Mouse (Mus musculus) heart, embryonic 14.5 days (tissue): ENCODE data around the gene Zbtb9. TPM values are rescaled to one million over a fixed set of nuclear protein-coding genes. Genes with fewer than 3 reads are reported as not detected.
A peak's percentile ranks its signal among the peaks of the same experiment; 100 is the strongest.

Experiments used
- ATAC-seq: fragments of 200-750 bp; cut with Nextera tagmentation; 2 replicates; pipeline ENCODE4 v1.8.0; 2017; ENCODE audit warnings: low read depth, moderate TSS enrichment; ENCODE audit not compliant: insufficient number of reproducible peaks, insufficient read depth, low FRiP score
- H3K27ac ChIP-seq, 2 experiments: fragments of 200-500 bp in 1 of 2; fragments of 300-500 bp in 1 of 2; sonication (generic) in 1 of 2; replicated peaks in 1 of 2; 2 replicates each; pipeline ENCODE4 v1.5.1; 2012 to 2014; ENCODE audit warnings: low read depth in 2 of 2, low read length in 2 of 2, control low read depth in 1 of 2, mild to moderate bottlenecking in 1 of 2, mixed read lengths in 1 of 2; ENCODE audit not compliant: control insufficient read depth in 1 of 2, insufficient read depth in 1 of 2
- H3K27me3 ChIP-seq: fragments of 300-500 bp; sonication (generic); 2 replicates; pipeline ENCODE4 v1.6.1; 2014; ENCODE audit warnings: mild to moderate bottlenecking, low read length, control low read depth; ENCODE audit not compliant: control insufficient read depth, insufficient read depth
- H3K36me3 ChIP-seq: fragments of 300-500 bp; sonication (generic); 2 replicates; pipeline ENCODE4 v1.6.1; 2014; ENCODE audit warnings: mild to moderate bottlenecking, control low read depth, low read length, mixed read lengths; ENCODE audit not compliant: control insufficient read depth, insufficient read depth
- H3K4me1 ChIP-seq, 2 experiments: fragments of 200-500 bp in 1 of 2; fragments of 300-500 bp in 1 of 2; sonication (generic) in 1 of 2; 2 replicates each; pipeline ENCODE4 v1.6.1; 2012 to 2014; ENCODE audit warnings: low read length in 2 of 2, control low read depth in 1 of 2, mixed read lengths in 1 of 2; ENCODE audit not compliant: control insufficient read depth in 2 of 2, insufficient read depth in 2 of 2
- H3K4me2 ChIP-seq: fragments of 300-500 bp; sonication (generic); 2 replicates; pipeline ENCODE4 v1.6.1; 2014; ENCODE audit warnings: mild to moderate bottlenecking, low read length
- H3K4me3 ChIP-seq, 2 experiments: fragments of 200-500 bp in 1 of 2; fragments of 300-500 bp in 1 of 2; sonication (generic) in 1 of 2; 2 replicates each; pipeline ENCODE4 v1.5.1; 2012 to 2014; ENCODE audit warnings: low read length in 2 of 2, mild to moderate bottlenecking in 2 of 2, control low read depth in 1 of 2, low read depth in 1 of 2, moderate library complexity in 1 of 2; ENCODE audit not compliant: control insufficient read depth in 1 of 2, insufficient read depth in 1 of 2
- H3K9ac ChIP-seq: fragments of 300-500 bp; sonication (generic); 2 replicates; pipeline ENCODE4 v1.6.1; 2014; ENCODE audit warnings: mild to moderate bottlenecking, low read length
- H3K9me3 ChIP-seq: fragments of 300-500 bp; sonication (generic); 2 replicates; pipeline ENCODE4 v1.6.1; 2016; ENCODE audit warnings: low read length, control low read depth; ENCODE audit not compliant: control insufficient read depth
- WGBS: fragments of 180-500 bp; shearing (Covaris S2); extraction: QIAGEN DNeasy Blood & Tissue Kit; methylation state at CpG from one replicate; pipeline ENCODE4 v1.1.7; 2014; 5-methylcytosine and 5-hydroxymethylcytosine counted together
- polyA plus RNA-seq: library from polyadenylated mRNA; unstranded; fragments of >200 nt; fragmentation: Nextera tagmentation; extraction: Ambion mirVana; gene quantifications from 2 replicates; pipeline ENCODE4 v1.2.1, GENCODE M21; 2014

Zbtb9 gene
- polyA plus RNA-seq, 1 experiment from 2014 or later = 6.8 TPM

- H3K9ac ChIP-seq = no peak overlapping the region
- peaks cover 3% of the 10 kb centered on the region; the same call in 1 of the 2 replicates for H3K27me3 ChIP-seq
- 38% methylated on average over 11 of the region's 11 CpGs for WGBS
- no peaks in the 10 kb centered on the region for H3K36me3 ChIP-seq
- H3K9me3 ChIP-seq = 0 out of 2 replicates have a peak, but pooled peaks cover 3% of the 10 kb centered on the region
- H3K4me2 ChIP-seq = peak overlapping the region; percentile 32; the same call in 1 of the 2 replicates
- no peak overlapping the region for H3K27ac ChIP-seq
- no peak for ATAC-seq
- H3K4me3 ChIP-seq = no peak overlapping the region
- H3K4me1 ChIP-seq = peaks cover 0 to 4% of the 10 kb centered on the region in 2 experiments; a peak in 2 of 4 replicates
Measured at GRCm38 (mm10) chr17:27005644-27006043, 32.7 kb downstream of the Zbtb9 start.

DNA sequence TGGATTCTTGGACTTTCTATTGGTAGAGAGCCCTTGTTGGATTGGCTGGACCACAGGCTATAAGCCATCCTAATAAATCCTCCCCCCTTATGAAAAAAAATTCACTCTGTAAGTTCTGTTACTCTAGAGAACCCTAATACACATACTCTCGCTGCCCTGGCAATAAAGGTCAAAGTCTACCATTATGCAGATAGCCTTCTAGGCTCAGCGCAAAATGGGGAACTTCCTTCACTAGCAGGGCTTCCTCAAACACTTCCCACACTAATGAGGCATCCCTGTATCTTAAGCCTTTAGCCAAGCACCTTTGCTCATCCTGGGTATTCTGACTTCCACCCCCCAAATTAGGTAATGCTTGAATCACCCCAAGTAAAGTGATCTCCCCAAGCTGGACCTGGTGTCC lies 35.3 kb downstream of the Zbtb9 start:
- Histone ChIP-seq H3K9ac (no peak overlapping the region), H3K27me3 (peaks cover 3% of the 10 kb centered on the region; the same call in 1 of the 2 replicates), H3K4me2 (no peak overlapping the region), H3K36me3 (no peaks in the 10 kb centered on the region), H3K27ac (no peak overlapping the region), H3K4me3 (no peak overlapping the region), H3K9me3 (0 out of 2 replicates have a peak, but pooled peaks cover 3% of the 10 kb centered on the region), H3K4me1 (peaks cover 0 to 9% of the 10 kb centered on the region in 2 experiments; a peak in 2 of 4 replicates)
- 81% methylated on average over 2 of the region's 2 CpGs for WGBS
- ATAC-seq = no peak

DNA sequence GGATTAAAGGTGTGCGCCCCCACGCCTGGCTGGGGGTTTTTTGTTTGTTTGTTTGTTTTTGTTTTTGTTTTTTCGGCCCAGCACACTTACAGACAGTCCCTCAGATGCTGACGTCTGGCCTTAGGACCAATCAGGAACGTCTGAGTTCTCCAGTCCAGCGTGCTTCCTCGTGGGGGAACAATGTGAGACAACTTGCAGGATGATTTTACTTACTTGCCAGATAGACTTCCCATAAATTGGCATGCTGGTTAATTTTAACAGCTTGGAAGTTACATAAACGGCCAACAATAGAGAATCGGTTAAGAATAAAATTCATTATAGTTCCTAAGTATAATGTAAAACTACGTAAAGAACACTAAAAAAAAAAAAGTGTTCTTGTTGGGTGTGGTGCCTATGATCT lies 38.2 kb downstream of the Zbtb9 start:
- H3K27ac ChIP-seq = no peak overlapping the region
- no peaks in the 10 kb centered on the region for H3K27me3 ChIP-seq
- ATAC-seq = no peak
- H3K4me1 ChIP-seq = peaks cover 0 to 5% of the 10 kb centered on the region in 2 experiments; a peak in 1 of 4 replicates
- WGBS = 86% methylated on average over 10 of the region's 10 CpGs
- no peak overlapping the region for H3K4me3 ChIP-seq
- no peaks in the 10 kb centered on the region for H3K9me3 ChIP-seq
- no peak overlapping the region for H3K9ac ChIP-seq
- no peak overlapping the region for H3K4me2 ChIP-seq
- no peaks in the 10 kb centered on the region for H3K36me3 ChIP-seq

GRCm38 (mm10) chr17:27011998-27012672 lies 39.2 kb downstream of the Zbtb9 start:
- Histone ChIP-seq H3K4me1 (peaks cover 0 to 5% of the 10 kb centered on the region in 2 experiments; a peak in 1 of 4 replicates), H3K4me3 (no peak overlapping the region), H3K9me3 (no peaks in the 10 kb centered on the region), H3K27me3 (no peaks in the 10 kb centered on the region), H3K9ac (no peak overlapping the region), H3K27ac (no peak overlapping the region), H3K36me3 (no peaks in the 10 kb centered on the region), H3K4me2 (no peak overlapping the region)
- 0 out of 2 replicates have a peak, but pooled peaks have one; percentile 36 for ATAC-seq
- 49% methylated on average over 14 of the region's 14 CpGs for WGBS

- H3K4me1 ChIP-seq = peaks cover 0 to 5% of the 10 kb centered on the region in 2 experiments; a peak in 1 of 4 replicates
- no peaks in the 10 kb centered on the region for H3K27me3 ChIP-seq
- no peak overlapping the region for H3K27ac ChIP-seq
- H3K4me2 ChIP-seq = no peak overlapping the region
- ATAC-seq = no peak
- 32% methylated on average over 6 of the region's 6 CpGs for WGBS
- no peak overlapping the region for H3K4me3 ChIP-seq
- no peaks in the 10 kb centered on the region for H3K36me3 ChIP-seq
- no peaks in the 10 kb centered on the region for H3K9me3 ChIP-seq
- H3K9ac ChIP-seq = no peak overlapping the region
Measured at GRCm38 (mm10) chr17:27012909-27013308, 39.9 kb downstream of the Zbtb9 start.

DNA sequence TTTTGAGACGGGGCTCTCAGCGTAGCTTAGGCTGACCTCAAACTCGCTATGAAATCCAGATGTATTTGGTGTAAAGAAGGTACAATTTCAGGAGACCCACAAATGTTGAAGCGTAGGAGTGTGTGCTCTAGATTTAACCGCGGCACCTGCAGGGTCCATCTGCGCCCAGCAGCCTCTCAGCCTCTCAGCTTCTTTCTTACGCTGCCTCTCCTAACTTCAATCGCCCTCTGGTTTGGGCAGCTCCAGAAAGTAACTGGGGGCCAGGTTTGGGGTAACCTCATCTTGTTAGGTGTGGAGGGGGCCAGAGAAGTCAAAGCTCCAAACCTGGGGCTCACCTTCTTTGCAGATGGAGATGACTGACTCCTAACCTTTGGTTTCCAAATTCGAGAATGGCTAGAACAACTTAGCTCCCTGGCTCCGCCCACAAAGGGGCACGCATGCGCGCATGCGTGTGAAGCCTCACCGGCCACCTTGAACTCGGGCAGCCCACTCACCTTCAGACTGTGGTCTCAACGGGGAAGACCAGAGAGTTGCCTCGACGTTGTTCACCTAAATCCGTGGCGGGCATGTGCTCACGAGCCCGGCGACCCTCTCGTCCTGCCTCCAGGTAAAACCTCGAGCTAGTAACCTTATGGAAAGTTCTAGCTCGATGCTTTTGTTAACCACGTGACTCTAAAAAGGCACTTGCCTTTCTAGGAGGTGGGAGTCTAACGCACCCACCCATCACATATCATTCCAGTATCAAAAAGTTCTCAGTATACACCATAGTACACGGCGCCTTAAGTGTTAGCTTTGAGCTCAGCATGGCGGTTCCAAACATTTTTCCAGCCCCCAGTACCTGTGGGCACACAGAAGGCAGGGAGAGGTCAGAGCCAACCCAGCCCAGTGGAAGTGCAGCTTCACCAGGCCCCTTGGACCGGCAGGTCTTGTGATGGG lies 44.9 kb downstream of the Zbtb9 start:
- 8% methylated on average over 34 of the region's 34 CpGs for WGBS
- peak overlapping the region; percentile 58 to 62 for H3K4me3 ChIP-seq
- no peaks in the 10 kb centered on the region for H3K27me3 ChIP-seq
- peak; percentile 74 for ATAC-seq
- peaks cover 34% of the 10 kb centered on the region for H3K36me3 ChIP-seq
- peak overlapping the region; percentile 71 to 83 for H3K27ac ChIP-seq
- no peaks in the 10 kb centered on the region for H3K9me3 ChIP-seq
- peaks cover 6% of the 10 kb centered on the region in 2 experiments; a peak in 3 of 4 replicates for H3K4me1 ChIP-seq
- peak overlapping the region; percentile 90 for H3K4me2 ChIP-seq
- H3K9ac ChIP-seq = peak overlapping the region; percentile 82

DNA sequence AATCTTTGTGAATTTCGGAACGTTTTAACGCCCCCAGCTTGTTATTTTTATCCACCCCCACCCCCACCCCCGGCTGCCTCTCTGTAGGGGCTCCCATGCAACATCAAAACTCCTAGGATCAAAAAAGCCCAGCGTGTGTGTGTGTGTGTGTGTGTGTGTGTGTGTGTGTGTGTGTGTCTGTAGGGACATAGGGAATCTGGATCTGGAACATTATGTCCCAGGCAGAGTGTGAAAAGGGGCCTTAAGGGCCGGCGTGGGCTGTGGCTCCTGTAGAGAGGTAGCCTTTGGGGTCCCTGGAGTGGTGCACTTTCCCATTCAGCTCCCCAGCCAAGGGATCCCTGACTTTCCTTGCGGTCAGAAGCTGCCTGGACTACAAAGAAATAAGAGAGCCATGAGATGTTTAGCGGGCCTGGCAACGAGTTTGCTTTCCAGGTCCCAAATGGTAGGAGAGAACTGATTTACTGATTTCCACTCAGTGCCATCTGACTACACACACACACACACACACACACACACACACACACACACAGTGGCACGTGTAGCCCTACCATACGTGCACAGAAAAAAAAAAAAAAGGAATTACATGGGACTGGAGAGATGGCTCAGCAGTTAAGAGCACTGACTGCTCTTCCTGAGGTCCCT lies 45.7 kb downstream of the Zbtb9 start:
- peaks cover 40% of the 10 kb centered on the region for H3K36me3 ChIP-seq
- 26% methylated on average over 12 of the region's 12 CpGs for WGBS
- no peaks in the 10 kb centered on the region for H3K9me3 ChIP-seq
- H3K9ac ChIP-seq = peak overlapping the region; percentile 82
- no peaks in the 10 kb centered on the region for H3K27me3 ChIP-seq
- peak overlapping the region; percentile 58 to 62 for H3K4me3 ChIP-seq
- peak overlapping the region; percentile 90 for H3K4me2 ChIP-seq
- peak overlapping the region; percentile 71 to 83 for H3K27ac ChIP-seq
- ATAC-seq = no peak
- peaks cover 6% of the 10 kb centered on the region in 2 experiments; a peak in 3 of 4 replicates for H3K4me1 ChIP-seq
